Mouse (Mus musculus) heart, embryonic 14.5 days (tissue): Measurements from ENCODE around the gene Zfp27. TPM values are rescaled to one million over a fixed set of nuclear protein-coding genes. Genes with fewer than 3 reads are reported as not detected.

Experiments
- ATAC-seq: fragments of 200-750 bp; cut with Nextera tagmentation; 2 replicates; pipeline ENCODE4 v1.8.0; 2017; ENCODE audit warnings: low read depth, moderate TSS enrichment; ENCODE audit not compliant: insufficient number of reproducible peaks, insufficient read depth, low FRiP score
- H3K27ac ChIP-seq, 2 experiments: fragments of 200-500 bp in 1 of 2; fragments of 300-500 bp in 1 of 2; sonication (generic) in 1 of 2; replicated peaks in 1 of 2; 2 replicates each; pipeline ENCODE4 v1.5.1; 2012 to 2014; ENCODE audit warnings: low read depth in 2 of 2, low read length in 2 of 2, control low read depth in 1 of 2, mild to moderate bottlenecking in 1 of 2, mixed read lengths in 1 of 2; ENCODE audit not compliant: control insufficient read depth in 1 of 2, insufficient read depth in 1 of 2
- H3K27me3 ChIP-seq: fragments of 300-500 bp; sonication (generic); 2 replicates; pipeline ENCODE4 v1.6.1; 2014; ENCODE audit warnings: mild to moderate bottlenecking, low read length, control low read depth; ENCODE audit not compliant: control insufficient read depth, insufficient read depth
- H3K36me3 ChIP-seq: fragments of 300-500 bp; sonication (generic); 2 replicates; pipeline ENCODE4 v1.6.1; 2014; ENCODE audit warnings: mild to moderate bottlenecking, control low read depth, low read length, mixed read lengths; ENCODE audit not compliant: control insufficient read depth, insufficient read depth
- H3K4me1 ChIP-seq, 2 experiments: fragments of 200-500 bp in 1 of 2; fragments of 300-500 bp in 1 of 2; sonication (generic) in 1 of 2; 2 replicates each; pipeline ENCODE4 v1.6.1; 2012 to 2014; ENCODE audit warnings: low read length in 2 of 2, control low read depth in 1 of 2, mixed read lengths in 1 of 2; ENCODE audit not compliant: control insufficient read depth in 2 of 2, insufficient read depth in 2 of 2
- H3K4me2 ChIP-seq: fragments of 300-500 bp; sonication (generic); 2 replicates; pipeline ENCODE4 v1.6.1; 2014; ENCODE audit warnings: mild to moderate bottlenecking, low read length
- H3K4me3 ChIP-seq, 2 experiments: fragments of 200-500 bp in 1 of 2; fragments of 300-500 bp in 1 of 2; sonication (generic) in 1 of 2; 2 replicates each; pipeline ENCODE4 v1.5.1; 2012 to 2014; ENCODE audit warnings: low read length in 2 of 2, mild to moderate bottlenecking in 2 of 2, control low read depth in 1 of 2, low read depth in 1 of 2, moderate library complexity in 1 of 2; ENCODE audit not compliant: control insufficient read depth in 1 of 2, insufficient read depth in 1 of 2
- H3K9ac ChIP-seq: fragments of 300-500 bp; sonication (generic); 2 replicates; pipeline ENCODE4 v1.6.1; 2014; ENCODE audit warnings: mild to moderate bottlenecking, low read length
- H3K9me3 ChIP-seq: fragments of 300-500 bp; sonication (generic); 2 replicates; pipeline ENCODE4 v1.6.1; 2016; ENCODE audit warnings: low read length, control low read depth; ENCODE audit not compliant: control insufficient read depth
- WGBS: fragments of 180-500 bp; shearing (Covaris S2); extraction: QIAGEN DNeasy Blood & Tissue Kit; methylation state at CpG from one replicate; pipeline ENCODE4 v1.1.7; 2014; 5-methylcytosine and 5-hydroxymethylcytosine counted together
- polyA plus RNA-seq: library from polyadenylated mRNA; unstranded; fragments of >200 nt; fragmentation: Nextera tagmentation; extraction: Ambion mirVana; gene quantifications from 2 replicates; pipeline ENCODE4 v1.2.1, GENCODE M21; 2014

Zfp27 gene
- 8.7 and 9.2 TPM in 2 replicates for polyA plus RNA-seq

DNA sequence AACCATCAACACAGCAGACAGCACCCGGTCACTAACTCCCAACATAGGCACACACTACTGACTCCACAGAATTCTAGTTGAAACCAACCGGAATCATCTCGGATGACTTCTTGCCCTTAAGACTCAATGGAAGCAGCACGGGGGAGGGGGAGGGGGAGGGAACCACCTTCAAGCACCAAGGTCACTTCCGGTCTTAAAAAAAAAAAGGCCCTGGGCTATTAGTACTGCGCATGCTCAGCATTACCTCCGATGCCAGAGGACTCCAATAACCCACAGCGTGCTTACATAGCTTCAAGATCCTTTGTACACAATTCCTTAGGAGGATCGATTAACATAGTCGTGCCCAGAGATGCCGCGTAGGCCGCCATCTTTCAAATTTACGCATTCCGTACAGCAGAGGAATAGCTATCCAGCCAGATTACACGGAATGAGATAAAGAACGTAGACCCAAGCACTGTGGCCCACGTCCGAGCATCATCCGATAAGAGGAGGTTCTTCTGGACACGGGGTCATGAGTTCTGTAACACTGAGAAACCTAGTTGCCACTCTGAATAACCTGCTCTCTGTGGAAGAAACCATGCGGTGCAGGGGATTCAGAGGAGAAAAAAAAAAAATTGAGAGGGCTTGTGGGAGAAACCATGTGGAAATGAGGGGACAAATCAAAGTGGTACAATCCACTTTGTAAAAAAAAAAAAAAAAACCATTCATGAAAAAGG, at the start of gene Zfp27:
Gene Zfp27 (minus strand): TSS at position 607 of the 716 bp plus-strand sequence.
- peak; percentile 61 for ATAC-seq

DNA sequence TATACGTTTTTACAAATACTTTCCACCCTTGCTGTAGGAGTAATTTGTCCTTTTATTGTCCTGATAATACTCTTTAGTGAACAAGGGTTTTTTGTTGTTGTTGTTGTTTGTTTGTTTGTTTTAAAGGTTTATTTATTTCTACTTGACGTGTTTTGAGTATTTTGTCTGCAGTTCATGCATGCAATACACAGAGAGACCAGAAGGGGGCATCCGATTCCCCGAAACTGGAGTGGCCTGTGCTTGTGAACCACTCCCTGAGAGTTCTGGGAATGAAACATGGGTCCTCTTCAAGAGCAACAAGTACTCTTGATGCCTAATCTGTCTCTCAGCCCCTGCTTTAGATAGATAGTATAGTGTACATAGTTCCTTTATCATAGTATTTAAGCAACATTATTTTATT, 48.4 kb upstream of the Zfp27 start:
- H3K9me3 ChIP-seq, result no peaks in the 10 kb centered on the region
- peak overlapping the region; percentile 69 for H3K4me2 ChIP-seq
- H3K27ac ChIP-seq, result no peak overlapping the region
- ATAC-seq, result no peak
- 26% methylated on average over 4 of the region's 4 CpGs for WGBS
- H3K9ac ChIP-seq, result no peak overlapping the region
- peaks cover 0 to 2% of the 10 kb centered on the region in 2 experiments; a peak in 2 of 4 replicates for H3K4me1 ChIP-seq
- peak overlapping the region in 1 of 2 experiments; percentile 81; a peak in 2 of 4 replicates for H3K4me3 ChIP-seq
- H3K36me3 ChIP-seq, result peaks cover 12% of the 10 kb centered on the region
- no peaks in the 10 kb centered on the region for H3K27me3 ChIP-seq

More for the DNA sequence above, at the start of gene Zfp27:
- peak within 1 kb of the TSS; percentile 77 for H3K4me2 ChIP-seq
- peak within 1 kb of the TSS; percentile 97 to 99 for H3K27ac ChIP-seq
- H3K36me3 ChIP-seq, result peaks cover 23% of the 10 kb centered on the region
- peaks cover 0 to 15% of the 10 kb centered on the region in 2 experiments; a peak in 3 of 4 replicates for H3K4me1 ChIP-seq
- H3K9me3 ChIP-seq, result no peaks in the 10 kb centered on the region
- H3K27me3 ChIP-seq, result no peaks in the 10 kb centered on the region
- peak within 1 kb of the TSS; percentile 66 to 96 for H3K4me3 ChIP-seq
- WGBS, result under 1% methylated on average over 22 of the region's 22 CpGs
- H3K9ac ChIP-seq, result peak within 1 kb of the TSS; percentile 79

DNA sequence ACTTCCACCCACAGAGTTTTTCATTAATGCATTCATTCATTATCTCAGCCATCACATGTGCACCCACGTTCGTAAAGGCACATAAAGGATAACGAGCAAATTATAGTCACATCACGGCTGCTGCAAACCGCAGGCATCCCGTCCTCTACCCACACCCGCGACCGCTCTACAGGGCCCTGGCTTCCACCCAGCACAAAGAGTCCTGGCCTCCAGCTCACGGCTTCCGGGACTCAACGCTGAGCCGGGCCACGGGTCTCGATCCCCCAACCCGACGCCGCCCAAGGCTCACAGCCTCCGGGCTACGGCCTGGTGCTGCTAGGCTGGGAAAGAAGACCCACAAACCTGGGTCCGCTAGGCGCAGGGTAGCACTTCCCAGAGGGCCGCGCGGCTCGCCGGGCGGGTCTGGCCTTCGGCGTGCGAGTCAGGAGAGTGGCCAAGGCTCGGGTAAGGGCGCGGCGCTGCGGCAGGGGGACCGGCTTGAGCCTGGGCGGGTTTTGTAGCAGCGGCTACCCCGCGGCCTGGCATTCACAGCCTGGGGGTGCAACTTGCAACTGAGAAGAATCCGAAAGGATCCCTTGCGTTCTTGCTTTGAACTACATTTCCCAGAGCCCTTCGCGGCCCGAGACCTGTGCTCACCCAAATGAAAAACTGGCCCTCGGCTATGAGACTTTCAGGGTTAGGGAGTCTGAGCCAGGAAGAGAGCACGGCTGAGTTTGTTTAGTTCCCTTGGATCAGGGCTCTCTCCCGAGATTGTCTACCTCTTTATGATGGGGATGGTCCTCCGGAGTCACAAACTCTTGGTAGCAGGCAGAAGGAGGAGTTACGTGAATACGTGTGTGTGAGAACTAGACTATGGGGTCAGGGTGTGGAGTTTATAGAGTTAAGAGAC, 47.4 kb upstream of the Zfp27 start, which contains the start of gene Zfp74:
Gene Zfp74 (minus strand): TSS at position 577 of the 889 bp plus-strand sequence.
- Histone ChIP-seq H3K4me3 (peak within 1 kb of the TSS; percentile 81 to 98), H3K4me1 (peaks cover 0 to 2% of the 10 kb centered on the region in 2 experiments; a peak in 2 of 4 replicates), H3K27me3 (no peaks in the 10 kb centered on the region), H3K9me3 (no peaks in the 10 kb centered on the region), H3K27ac (peak within 1 kb of the TSS; percentile 90 to 98), H3K9ac (peak within 1 kb of the TSS; percentile 95), H3K4me2 (peak within 1 kb of the TSS; percentile 69), H3K36me3 (peaks cover 22% of the 10 kb centered on the region)
- ATAC-seq, result peak; percentile 83
- 1% methylated on average over 51 of the region's 52 CpGs for WGBS

DNA sequence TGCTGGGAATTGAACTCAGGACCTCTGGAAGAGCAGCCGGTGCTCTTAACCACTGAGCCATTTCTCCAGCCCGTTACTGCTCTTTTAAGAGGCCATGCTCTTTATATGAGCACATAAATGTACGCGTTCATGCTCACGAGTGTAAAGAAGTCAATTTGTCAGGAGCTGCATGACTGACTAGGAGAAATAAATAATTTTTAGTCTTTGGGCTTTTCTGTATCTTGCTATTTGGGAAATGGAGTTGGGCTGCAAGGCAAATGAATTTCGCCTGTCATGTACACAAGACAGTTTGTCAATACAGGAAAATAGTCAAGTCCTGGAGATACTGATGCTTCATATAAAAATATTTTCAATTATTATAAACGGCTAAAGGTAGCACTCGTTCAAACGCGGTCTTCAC, 46.7 kb upstream of the Zfp27 start:
- peak overlapping the region; percentile 90 to 98 for H3K27ac ChIP-seq
- H3K27me3 ChIP-seq, result no peaks in the 10 kb centered on the region
- peaks cover 0 to 2% of the 10 kb centered on the region in 2 experiments; a peak in 2 of 4 replicates for H3K4me1 ChIP-seq
- H3K36me3 ChIP-seq, result peaks cover 24% of the 10 kb centered on the region
- ATAC-seq, result no peak
- H3K9ac ChIP-seq, result peak overlapping the region; percentile 95
- 52% methylated on average over 10 of the region's 10 CpGs for WGBS
- H3K4me3 ChIP-seq, result peak overlapping the region; percentile 81 to 98
- H3K4me2 ChIP-seq, result peak overlapping the region; percentile 69
- H3K9me3 ChIP-seq, result no peaks in the 10 kb centered on the region

DNA sequence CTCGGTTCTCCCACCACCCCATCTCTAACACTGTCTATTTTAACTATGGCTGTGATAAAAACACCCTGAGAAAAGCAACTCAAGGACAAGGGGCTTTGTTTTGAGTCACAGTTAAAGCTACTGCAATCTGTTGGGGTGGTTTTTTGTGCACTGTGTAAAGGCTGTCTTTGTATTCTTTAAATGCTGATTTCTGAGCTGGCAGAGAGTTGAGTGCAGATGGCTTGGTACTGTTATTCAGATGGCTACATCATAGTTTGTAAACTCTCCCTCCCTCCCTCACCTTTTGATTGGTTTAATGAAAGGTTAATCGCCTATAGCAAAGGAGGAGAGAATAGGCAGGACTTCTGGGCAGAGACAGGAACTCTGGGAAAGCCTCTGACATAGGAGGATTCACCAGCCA, 37.8 kb upstream of the Zfp27 start:
- no peak overlapping the region for H3K9ac ChIP-seq
- H3K27me3 ChIP-seq, result no peaks in the 10 kb centered on the region
- H3K27ac ChIP-seq, result no peak overlapping the region
- no peak overlapping the region for H3K4me3 ChIP-seq
- ATAC-seq, result no peak
- H3K9me3 ChIP-seq, result no peaks in the 10 kb centered on the region
- H3K36me3 ChIP-seq, result peaks cover 40% of the 10 kb centered on the region
- peaks cover 2 to 9% of the 10 kb centered on the region in 2 experiments for H3K4me1 ChIP-seq
- 89% methylated on average over 2 of the region's 2 CpGs for WGBS
- no peak overlapping the region for H3K4me2 ChIP-seq

DNA sequence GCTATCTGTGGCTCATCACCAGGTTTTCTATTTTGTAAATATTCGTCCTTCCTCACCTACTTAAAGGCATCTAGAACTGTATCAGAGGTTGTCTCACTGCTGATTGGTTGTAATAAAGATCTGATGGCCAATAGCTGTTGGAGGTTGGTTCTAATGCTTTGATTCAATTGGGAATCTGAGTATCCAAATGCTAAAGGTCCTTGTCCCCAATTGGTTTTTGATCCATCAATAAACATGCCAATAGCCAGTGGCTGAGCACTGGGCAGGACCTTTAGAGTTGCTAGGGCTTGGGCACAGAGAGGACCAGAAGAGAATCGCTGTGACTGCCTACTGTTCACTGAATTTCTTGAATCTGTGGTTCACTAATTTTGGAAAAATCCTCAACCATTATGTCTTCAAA, 37.3 kb upstream of the Zfp27 start:
- no peak overlapping the region for H3K27ac ChIP-seq
- no peaks in the 10 kb centered on the region for H3K9me3 ChIP-seq
- no peak overlapping the region for H3K4me3 ChIP-seq
- H3K4me1 ChIP-seq, result peaks cover 2 to 9% of the 10 kb centered on the region in 2 experiments
- H3K9ac ChIP-seq, result no peak overlapping the region
- 70% methylated on average over 2 of the region's 2 CpGs for WGBS
- no peak for ATAC-seq
- H3K36me3 ChIP-seq, result peaks cover 36% of the 10 kb centered on the region
- no peaks in the 10 kb centered on the region for H3K27me3 ChIP-seq
- no peak overlapping the region for H3K4me2 ChIP-seq

DNA sequence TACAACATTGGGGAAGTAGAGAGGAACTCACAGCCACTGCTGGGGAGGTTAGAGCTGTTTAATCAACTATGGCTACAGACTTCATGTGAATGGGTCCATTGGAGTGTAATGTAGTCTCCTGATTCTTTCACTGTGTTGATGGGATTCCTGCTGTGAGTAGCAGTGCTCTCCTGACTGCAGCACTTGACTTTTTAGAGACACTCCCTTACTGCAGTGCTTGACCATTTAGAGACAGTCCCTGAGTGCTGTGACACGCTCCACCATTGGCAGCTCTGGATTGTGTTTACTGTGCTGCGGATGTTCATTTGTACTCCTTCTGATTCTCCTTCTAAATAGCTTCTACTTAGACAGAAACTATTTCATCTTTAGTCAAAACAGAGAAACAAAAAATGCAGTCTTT, 36.4 kb upstream of the Zfp27 start:
- Histone ChIP-seq H3K4me2 (no peak overlapping the region), H3K9ac (no peak overlapping the region), H3K4me3 (no peak overlapping the region), H3K36me3 (peaks cover 38% of the 10 kb centered on the region), H3K4me1 (peaks cover 2 to 9% of the 10 kb centered on the region in 2 experiments), H3K27ac (no peak overlapping the region), H3K9me3 (no peaks in the 10 kb centered on the region), H3K27me3 (no peaks in the 10 kb centered on the region)
- WGBS, result 44% methylated on average over 2 of the region's 2 CpGs
- no peak for ATAC-seq
